Mouse (Mus musculus): ENCODE results near the gene Setdb1. TPM values are rescaled to one million over a fixed set of nuclear protein-coding genes. Genes with fewer than 3 reads are reported as not detected.
"Not testable (repeated sequence)": the region's sequence is repeated elsewhere in the genome, so short reads cannot be mapped to it uniquely, and the experiment has no call there.

The Setdb1 gene
- polyA plus RNA-seq (2016; fragmentation: Nextera tagmentation; extraction: Ambion mirVana): 60.2 and 62.3 TPM in 2 replicates

DNA sequence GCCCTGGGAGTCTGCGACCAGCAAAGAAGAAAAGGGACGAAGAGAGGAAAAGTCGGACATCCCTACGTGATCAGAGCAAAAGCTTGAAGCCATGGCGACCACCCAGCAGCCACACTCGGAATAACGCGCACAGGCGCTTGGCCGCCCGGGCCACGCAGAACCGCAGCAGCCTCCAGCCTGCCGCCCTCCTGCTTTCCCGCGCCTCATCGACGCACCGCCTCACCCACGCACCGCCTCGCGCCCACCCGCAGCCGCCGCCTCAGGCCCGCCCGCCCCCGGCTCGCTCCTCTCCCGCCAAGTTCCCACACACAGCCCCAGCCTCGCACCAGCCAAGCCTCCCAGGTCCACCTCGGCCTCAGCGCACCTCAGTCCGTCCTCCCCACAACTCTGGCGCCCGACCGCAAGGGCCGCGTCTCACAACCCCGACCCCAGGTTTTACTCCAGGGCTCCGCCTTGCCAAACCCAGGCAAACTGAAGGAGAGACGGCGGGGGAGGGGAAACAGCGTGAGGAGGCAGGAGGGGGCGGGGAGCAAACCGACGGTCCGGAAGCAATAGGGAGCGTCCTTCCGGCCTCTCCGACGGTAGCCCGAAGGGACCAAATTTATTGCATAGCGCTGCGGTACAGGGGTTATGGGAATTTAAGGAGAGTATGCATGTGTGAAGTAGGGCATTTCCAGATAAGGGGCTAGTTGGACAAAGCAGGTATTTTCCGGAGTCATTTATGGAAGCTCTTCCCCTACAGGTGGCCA, at the start of gene Setdb1:
TSS of gene Setdb1 (minus strand) at position 502 of the 749 bp plus-strand sequence.
- peak; percentile 98 for ATAC-seq (ENCODE audit: low FRiP score, low read depth)
- peak within 1 kb of the TSS; percentile 42 for H3K27ac ChIP-seq (replicated peaks)
- H3K4me2 ChIP-seq (replicated peaks): peak within 1 kb of the TSS; percentile 50
- H3K36me3 ChIP-seq: peaks cover 19% of the 10 kb centered on the region
- WGBS: under 1% methylated on average over 31 of the region's 57 CpGs
- H3K4me3 ChIP-seq: peak within 1 kb of the TSS; percentile 60
- H3K27me3 ChIP-seq, H3K4me1 ChIP-seq, H3K9me3 ChIP-seq: not testable (repeated sequence)
- peak within 1 kb of the TSS; percentile 67 for H3K9ac ChIP-seq (replicated peaks)

DNA sequence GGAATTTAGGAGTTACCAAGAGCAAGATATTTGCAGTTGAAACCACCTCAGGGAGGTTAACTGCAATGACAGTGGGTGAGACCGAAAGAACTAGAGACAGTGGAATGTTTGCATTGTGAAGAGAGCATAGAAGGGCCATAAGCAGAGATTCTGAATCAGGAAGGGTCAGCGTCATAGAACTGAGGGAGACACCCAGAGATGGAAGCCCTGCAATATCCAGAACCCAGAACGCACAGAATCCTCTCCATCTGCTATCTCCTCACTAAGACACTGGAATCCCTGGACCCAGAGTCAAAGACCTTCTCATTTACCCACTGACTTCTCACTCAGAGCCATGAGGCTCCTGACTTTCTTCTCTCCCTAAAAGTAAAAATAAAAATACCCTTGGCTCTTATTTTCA, 45.7 kb upstream of the Setdb1 start, which contains the start of gene 4930558C23Rik:
TSS of gene 4930558C23Rik (minus strand) at position 101 of the 400 bp plus-strand sequence.
- H3K27me3 ChIP-seq: no peaks in the 10 kb centered on the region
- WGBS: 93% methylated on average over 3 of the region's 3 CpGs
- no peaks in the 10 kb centered on the region for H3K9me3 ChIP-seq
- H3K4me1 ChIP-seq: no peaks in the 10 kb centered on the region
- no peaks in the 10 kb centered on the region for H3K36me3 ChIP-seq
- H3K9ac ChIP-seq (replicated peaks): no peak within 1 kb of the TSS
- no peak within 1 kb of the TSS for H3K4me3 ChIP-seq
- no peak for ATAC-seq (ENCODE audit: low FRiP score, low read depth)
- H3K27ac ChIP-seq (replicated peaks): no peak within 1 kb of the TSS
- no peak within 1 kb of the TSS for H3K4me2 ChIP-seq (replicated peaks)

DNA sequence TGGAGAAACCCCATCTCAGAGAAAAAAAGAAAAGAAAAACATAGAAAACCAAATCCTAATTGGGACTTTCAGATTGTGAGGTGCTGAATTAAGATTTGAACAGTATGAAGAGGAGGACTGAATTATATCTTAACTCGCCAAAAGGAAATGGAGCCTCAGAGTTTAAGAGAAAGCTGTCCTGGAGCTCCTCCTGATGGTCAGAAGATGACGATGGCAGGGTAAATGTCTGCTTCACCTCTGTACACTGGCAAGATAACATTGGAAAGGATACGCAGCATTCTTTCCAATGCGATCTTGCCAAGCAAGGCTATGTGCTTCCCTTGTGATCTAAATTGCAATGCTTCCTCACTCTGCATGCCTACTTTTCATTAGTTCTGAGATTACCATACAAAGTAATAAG, 37.4 kb upstream of the Setdb1 start:
- Histone ChIP-seq H3K27me3 (no peaks in the 10 kb centered on the region), H3K4me1 (no peaks in the 10 kb centered on the region), H3K4me2 (replicated peaks) (no peak overlapping the region), H3K4me3 (no peak overlapping the region), H3K9ac (replicated peaks) (no peak overlapping the region), H3K36me3 (no peaks in the 10 kb centered on the region), H3K27ac (replicated peaks) (no peak overlapping the region), H3K9me3 (0 out of 2 replicates have a peak, but pooled peaks cover 4% of the 10 kb centered on the region)
- 92% methylated on average over 4 of the region's 4 CpGs for WGBS
- ATAC-seq (ENCODE audit: low FRiP score, low read depth): no peak

DNA sequence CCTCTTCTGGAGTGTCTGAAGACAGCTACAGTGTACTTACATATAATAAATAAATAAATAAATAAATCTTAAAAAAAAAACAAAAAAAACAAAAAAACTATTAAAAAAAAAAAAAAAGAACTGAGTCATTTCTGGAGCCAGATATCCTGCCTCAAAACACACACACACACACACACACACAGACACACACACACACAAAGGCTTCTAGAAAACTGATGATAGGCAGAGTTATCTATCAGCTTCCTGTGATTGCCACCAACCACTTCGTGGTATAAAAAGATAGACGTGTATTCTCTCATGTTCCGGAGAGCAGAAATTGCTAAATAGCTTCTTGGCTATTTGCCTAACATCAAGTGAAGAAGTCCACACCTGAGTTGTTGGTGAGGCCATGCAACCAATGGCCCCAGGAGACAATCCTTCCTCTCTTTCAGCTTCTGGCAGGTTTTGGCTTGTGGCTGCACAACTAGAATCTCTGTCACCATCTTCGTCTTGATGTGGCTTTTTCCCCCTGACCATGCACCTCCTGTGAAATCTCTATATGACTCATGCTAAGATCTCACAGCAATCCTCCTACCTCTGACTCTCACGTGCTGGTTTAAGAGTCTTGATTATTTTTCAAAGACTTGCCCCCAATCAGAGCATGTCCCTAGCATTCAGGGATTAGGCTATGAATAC, 28.5 kb upstream of the Setdb1 start:
- H3K9ac ChIP-seq (replicated peaks): no peak overlapping the region
- no peaks in the 10 kb centered on the region for H3K36me3 ChIP-seq
- ATAC-seq (ENCODE audit: low FRiP score, low read depth): no peak
- H3K4me3 ChIP-seq: no peak overlapping the region
- 82% methylated on average over 5 of the region's 5 CpGs for WGBS
- H3K27me3 ChIP-seq: no peaks in the 10 kb centered on the region
- H3K4me1 ChIP-seq: no peaks in the 10 kb centered on the region
- no peaks in the 10 kb centered on the region for H3K9me3 ChIP-seq
- no peak overlapping the region for H3K27ac ChIP-seq (replicated peaks)
- no peak overlapping the region for H3K4me2 ChIP-seq (replicated peaks)

DNA sequence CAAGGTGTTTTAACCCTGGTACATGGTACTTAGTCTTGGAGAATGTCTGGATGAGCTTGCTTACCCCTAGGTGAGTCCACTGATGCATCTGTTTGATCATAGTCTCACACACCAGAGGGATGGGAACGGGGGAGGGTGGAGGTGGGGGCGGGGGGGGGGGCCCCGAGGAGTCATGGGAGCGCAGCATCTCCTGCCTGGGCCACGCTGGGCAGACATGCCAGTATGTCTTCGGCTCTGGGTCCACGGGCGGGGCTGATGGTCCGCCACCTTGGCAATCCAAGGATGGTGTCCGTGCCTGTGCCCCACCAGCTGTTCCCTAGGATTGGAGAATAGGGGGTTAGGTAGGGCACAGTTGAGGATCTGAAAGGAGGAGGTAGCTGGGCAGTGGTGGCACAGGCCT, 16.2 kb upstream of the Setdb1 start:
- Histone ChIP-seq H3K27ac (replicated peaks) (no peak overlapping the region), H3K9ac (replicated peaks) (no peak overlapping the region), H3K4me3 (no peak overlapping the region), H3K9me3 (peaks cover 11% of the 10 kb centered on the region; the same call in 1 of the 2 replicates), H3K36me3 (no peaks in the 10 kb centered on the region), H3K4me1 (no peaks in the 10 kb centered on the region), H3K4me2 (replicated peaks) (no peak overlapping the region), H3K27me3 (no peaks in the 10 kb centered on the region)
- 95% methylated on average over 9 of the region's 10 CpGs for WGBS
- no peak for ATAC-seq (ENCODE audit: low FRiP score, low read depth)

DNA sequence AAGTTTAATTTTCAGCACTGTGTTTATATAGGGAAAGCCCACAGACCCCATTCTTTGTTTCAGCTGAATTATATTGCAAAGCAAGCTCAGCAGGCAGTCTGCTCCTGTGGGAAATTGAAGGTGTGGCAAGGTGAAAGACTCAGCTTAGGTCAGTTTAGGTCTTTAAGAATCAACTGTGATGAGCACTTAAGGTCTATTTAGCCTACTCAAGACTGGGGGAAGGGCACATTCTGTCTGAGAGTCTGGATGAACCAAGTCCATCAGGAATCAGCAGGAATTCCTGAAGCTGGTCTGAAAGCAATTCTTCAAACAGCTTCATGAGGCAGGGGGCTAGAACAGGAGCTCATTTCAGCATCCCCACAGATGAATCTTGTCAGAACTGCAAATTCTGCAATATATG, 13.1 kb upstream of the Setdb1 start:
- H3K27me3 ChIP-seq: no peaks in the 10 kb centered on the region
- H3K4me2 ChIP-seq (replicated peaks): no peak overlapping the region
- H3K9ac ChIP-seq (replicated peaks): no peak overlapping the region
- no peak overlapping the region for H3K27ac ChIP-seq (replicated peaks)
- no peak for ATAC-seq (ENCODE audit: low FRiP score, low read depth)
- no peaks in the 10 kb centered on the region for H3K9me3 ChIP-seq
- H3K36me3 ChIP-seq: no peaks in the 10 kb centered on the region
- no peaks in the 10 kb centered on the region for H3K4me1 ChIP-seq
- no peak overlapping the region for H3K4me3 ChIP-seq

DNA sequence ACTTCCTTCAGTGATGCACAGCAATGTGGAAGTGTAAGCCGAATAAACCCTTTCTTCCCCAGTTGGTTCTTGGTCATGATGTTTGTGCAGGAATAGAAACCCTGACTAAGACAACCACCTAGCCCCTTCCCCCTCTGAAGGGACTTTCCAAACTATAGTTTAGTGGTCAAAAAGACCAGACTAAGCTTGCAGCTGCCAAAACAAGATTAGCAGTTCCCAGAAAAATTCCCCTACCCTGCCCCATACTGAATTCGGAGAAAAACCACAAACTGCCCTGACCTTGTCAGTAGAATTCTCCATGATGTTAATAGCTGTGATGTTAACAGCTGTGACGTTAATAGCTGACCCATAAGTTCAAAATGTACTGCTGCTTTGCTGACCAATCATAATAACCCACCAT, 3.3 kb upstream of the Setdb1 start:
- WGBS: 85% methylated on average over 3 of the region's 3 CpGs
- not testable (repeated sequence) for H3K4me1 ChIP-seq; H3K27me3 ChIP-seq; H3K4me2 ChIP-seq (replicated peaks); ATAC-seq (ENCODE audit: low FRiP score, low read depth); H3K27ac ChIP-seq (replicated peaks); H3K9ac ChIP-seq (replicated peaks); H3K9me3 ChIP-seq; H3K4me3 ChIP-seq; H3K36me3 ChIP-seq

DNA sequence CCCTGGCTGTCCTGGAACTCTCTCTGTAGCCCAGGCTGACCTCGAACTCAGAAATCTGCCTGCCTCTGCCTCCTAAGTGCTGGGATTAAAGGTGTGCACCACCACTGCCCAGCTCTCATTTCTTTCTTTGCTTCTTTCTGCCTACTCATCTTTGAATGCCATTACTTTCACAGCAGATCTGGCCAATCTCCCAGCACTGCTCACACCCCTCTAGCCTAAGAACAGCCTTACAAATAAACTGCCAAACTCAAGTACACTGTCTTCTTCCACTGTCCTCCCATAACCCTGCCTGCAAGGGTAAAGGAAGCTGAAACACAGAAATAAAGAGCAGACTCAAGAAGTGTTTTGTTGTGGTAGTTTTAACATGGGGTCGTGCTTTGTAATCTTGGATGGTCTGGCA, 744 bp upstream of the Setdb1 start:
- no peak overlapping the region for H3K27ac ChIP-seq (replicated peaks)
- no peak overlapping the region for H3K4me2 ChIP-seq (replicated peaks)
- H3K9me3 ChIP-seq: no peaks in the 10 kb centered on the region
- H3K9ac ChIP-seq (replicated peaks): no peak overlapping the region
- ATAC-seq (ENCODE audit: low FRiP score, low read depth): no peak
- no peak overlapping the region for H3K4me3 ChIP-seq
- H3K4me1 ChIP-seq: peaks cover 5% of the 10 kb centered on the region; the same call in 1 of the 2 replicates
- 91% methylated on average over 2 of the region's 2 CpGs for WGBS
- H3K36me3 ChIP-seq: peaks cover 12% of the 10 kb centered on the region
- no peaks in the 10 kb centered on the region for H3K27me3 ChIP-seq

DNA sequence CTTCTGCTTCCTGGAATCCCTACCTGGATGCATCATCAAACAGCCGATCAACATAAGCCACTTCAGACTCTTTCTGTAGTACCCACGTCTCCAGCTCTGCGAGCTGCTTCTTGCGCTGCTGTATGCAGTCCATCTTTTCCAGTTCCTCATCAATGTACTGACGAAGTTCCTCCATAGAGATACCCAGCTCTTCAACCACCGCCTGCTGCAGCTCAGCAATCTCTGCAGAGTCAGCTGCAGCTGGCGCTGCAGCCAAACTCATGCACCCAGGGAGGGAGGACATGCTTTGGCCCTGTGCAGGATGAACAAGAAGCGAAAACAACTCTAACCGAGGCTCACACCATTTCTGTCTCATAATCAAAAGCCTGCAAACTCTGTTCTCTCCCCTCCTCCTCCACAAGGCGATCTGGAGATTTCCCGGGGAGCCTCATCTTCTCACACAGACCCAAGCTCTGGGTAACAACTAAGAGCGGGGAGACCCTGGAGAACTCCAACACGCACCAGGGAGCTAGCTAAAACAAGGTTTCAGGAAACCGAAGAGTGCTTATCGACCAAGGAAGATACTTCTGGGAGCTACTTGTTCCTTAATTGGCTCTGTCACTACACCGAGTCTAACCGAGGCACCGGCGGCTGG, 974 bp downstream of the Setdb1 start:
- H3K27me3 ChIP-seq; H3K9ac ChIP-seq (replicated peaks): not testable (repeated sequence)
- WGBS: 33% methylated on average over 10 of the region's 19 CpGs

DNA sequence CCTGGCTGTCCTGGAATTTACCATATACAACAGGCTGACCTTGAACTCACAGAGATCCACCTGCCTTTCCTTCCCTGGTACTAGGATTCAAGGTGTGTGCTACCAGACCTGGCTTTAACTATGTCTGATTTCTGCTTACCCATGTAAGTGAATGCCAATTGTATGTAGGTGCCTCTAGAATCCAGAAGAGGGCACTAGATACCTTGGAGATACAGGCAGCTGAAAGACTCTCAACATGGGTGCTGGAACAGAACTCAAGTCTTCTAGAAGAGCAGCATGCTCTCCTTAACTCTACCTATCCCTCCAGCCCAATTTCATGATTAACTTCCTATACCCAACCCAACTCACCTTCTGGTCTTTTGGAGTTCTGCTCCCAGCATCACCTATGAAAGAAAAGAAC, 7.5 kb downstream of the Setdb1 start:
- Histone ChIP-seq H3K9ac (replicated peaks) (no peak overlapping the region), H3K4me1 (no peaks in the 10 kb centered on the region), H3K36me3 (peaks cover 74% of the 10 kb centered on the region), H3K4me2 (replicated peaks) (no peak overlapping the region), H3K27ac (replicated peaks) (no peak overlapping the region), H3K9me3 (0 out of 2 replicates have a peak, but pooled peaks cover 3% of the 10 kb centered on the region), H3K27me3 (no peaks in the 10 kb centered on the region), H3K4me3 (no peak overlapping the region)
- no peak for ATAC-seq (ENCODE audit: low FRiP score, low read depth)

More for the DNA sequence above, 974 bp downstream of the Setdb1 start:
- H3K27ac ChIP-seq (replicated peaks); ATAC-seq (ENCODE audit: low FRiP score, low read depth); H3K4me1 ChIP-seq; H3K9me3 ChIP-seq: not testable (repeated sequence)
- Histone ChIP-seq H3K4me2 (replicated peaks) (peak overlapping the region; percentile 50), H3K4me3 (peak overlapping the region; percentile 60), H3K36me3 (peaks cover 22% of the 10 kb centered on the region)

DNA sequence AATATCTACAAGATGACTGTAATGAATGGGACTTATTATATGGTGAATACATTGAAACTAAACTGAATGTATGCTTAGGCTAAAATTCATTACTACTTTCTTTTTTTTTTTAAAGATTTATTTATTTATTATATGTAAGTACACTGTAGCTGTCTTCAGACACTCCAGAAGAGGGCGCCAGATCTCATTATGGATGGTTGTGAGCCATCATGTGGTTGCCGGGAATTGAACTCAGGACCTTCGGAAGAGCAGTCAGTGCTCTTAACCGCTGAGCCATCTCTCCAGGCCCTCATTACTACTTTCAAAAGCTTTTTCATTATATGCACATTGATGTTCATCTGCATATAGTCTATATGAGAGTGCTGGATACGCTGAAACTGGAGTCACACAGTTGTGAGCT, 8.7 kb downstream of the Setdb1 start:
- H3K27me3 ChIP-seq; H3K27ac ChIP-seq (replicated peaks); H3K9me3 ChIP-seq; H3K4me1 ChIP-seq; H3K4me3 ChIP-seq; H3K4me2 ChIP-seq (replicated peaks); ATAC-seq (ENCODE audit: low FRiP score, low read depth); H3K9ac ChIP-seq (replicated peaks): not testable (repeated sequence)
- WGBS: 92% methylated on average over 5 of the region's 5 CpGs
- H3K36me3 ChIP-seq: peaks cover 74% of the 10 kb centered on the region

DNA sequence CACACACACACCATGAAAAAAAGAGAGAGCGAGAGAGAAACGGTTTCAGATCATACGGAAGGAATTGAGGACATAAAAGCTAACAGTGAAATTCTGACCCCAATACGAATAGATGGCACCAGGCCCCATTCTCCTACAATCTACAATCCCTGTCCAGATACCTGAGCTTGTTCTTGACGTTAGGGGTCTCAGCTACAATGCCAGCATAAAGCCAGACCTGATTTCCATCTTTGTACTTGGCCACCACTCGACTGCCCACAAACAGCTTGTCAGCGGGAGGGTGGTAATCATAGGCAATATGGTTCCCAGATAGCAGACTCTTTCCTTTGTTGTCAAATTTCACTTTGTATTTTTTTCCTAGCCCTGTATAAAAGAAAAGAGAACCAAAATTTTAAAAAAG, 10.5 kb downstream of the Setdb1 start:
- Histone ChIP-seq H3K4me1 (no peaks in the 10 kb centered on the region), H3K27ac (replicated peaks) (no peak overlapping the region), H3K27me3 (no peaks in the 10 kb centered on the region), H3K9ac (replicated peaks) (no peak overlapping the region), H3K4me2 (replicated peaks) (no peak overlapping the region), H3K9me3 (0 out of 2 replicates have a peak, but pooled peaks cover 3% of the 10 kb centered on the region), H3K4me3 (no peak overlapping the region), H3K36me3 (peaks cover 76% of the 10 kb centered on the region)
- no peak for ATAC-seq (ENCODE audit: low FRiP score, low read depth)
- WGBS: over 99% methylated on average over 7 of the region's 7 CpGs

Data from midbrain, embryonic 12.5 days (tissue).